Mouse (Mus musculus) embryonic facial prominence, embryonic 14.5 days (tissue): ENCODE measurements around the gene Mcu. TPM values are rescaled to one million over a fixed set of nuclear protein-coding genes. Genes with fewer than 3 reads are reported as not detected.
A peak's percentile ranks its signal among the peaks of the same experiment; 100 is the strongest.

Experiments used
- ATAC-seq: fragments of 200-750 bp; cut with Nextera tagmentation; 2 replicates; pipeline ENCODE4 v1.8.0; 2017; ENCODE audit warnings: low read depth, moderate number of reproducible peaks, moderate TSS enrichment
- DNase-seq: peaks from one replicate; pipeline ENCODE4 v3.0.0-alpha.2; 2015; ENCODE audit warnings: low spot score
- H3K27ac ChIP-seq: fragments of 300-500 bp; sonication (generic); replicated peaks from 2 replicates; pipeline ENCODE4 v1.5.1; 2014; ENCODE audit warnings: low read depth, mild to moderate bottlenecking, low read length, moderate library complexity
- H3K27me3 ChIP-seq: fragments of 300-500 bp; sonication (generic); replicated peaks from 2 replicates; pipeline ENCODE4 v1.6.1; 2014; ENCODE audit warnings: low read length; ENCODE audit not compliant: control insufficient read depth, insufficient read depth
- H3K36me3 ChIP-seq: fragments of 300-500 bp; sonication (generic); 2 replicates; pipeline ENCODE4 v1.6.1; 2014; ENCODE audit warnings: low read length, mixed read lengths; ENCODE audit not compliant: control insufficient read depth, insufficient read depth
- H3K4me1 ChIP-seq: fragments of 300-500 bp; sonication (generic); 2 replicates; pipeline ENCODE4 v1.6.1; 2014; ENCODE audit warnings: antibody characterized with exemption, low read length; ENCODE audit not compliant: control insufficient read depth, insufficient read depth
- H3K4me2 ChIP-seq: fragments of 300-500 bp; sonication (generic); 2 replicates; pipeline ENCODE4 v1.6.1; 2014; ENCODE audit warnings: low read depth, mild to moderate bottlenecking, low read length, moderate library complexity, mixed read lengths
- H3K4me3 ChIP-seq: fragments of 300-500 bp; sonication (generic); 2 replicates; pipeline ENCODE4 v1.5.1; 2014; ENCODE audit warnings: low read depth, mild to moderate bottlenecking, low read length
- H3K9ac ChIP-seq: fragments of 300-500 bp; sonication (generic); 2 replicates; pipeline ENCODE4 v1.6.1; 2014; ENCODE audit warnings: low read depth, mild to moderate bottlenecking, low read length, moderate library complexity, mixed read lengths
- H3K9me3 ChIP-seq: fragments of 300-500 bp; sonication (generic); 2 replicates; pipeline ENCODE4 v1.6.1; 2016; ENCODE audit warnings: low read length; ENCODE audit not compliant: control insufficient read depth
- WGBS: fragments of 180-500 bp; shearing (Covaris S2); extraction: QIAGEN DNeasy Blood & Tissue Kit; methylation state at CpG from one replicate; pipeline ENCODE4 v1.1.7; 2014; 5-methylcytosine and 5-hydroxymethylcytosine counted together
- polyA plus RNA-seq: library from polyadenylated mRNA; unstranded; fragments of >200 nt; fragmentation: Nextera tagmentation; extraction: Ambion mirVana; gene quantifications from 2 replicates; pipeline ENCODE4 v1.2.1, GENCODE M21; 2014

The Mcu gene
- polyA plus RNA-seq, 1 experiment from 2014 or later: 48.1 TPM

DNA sequence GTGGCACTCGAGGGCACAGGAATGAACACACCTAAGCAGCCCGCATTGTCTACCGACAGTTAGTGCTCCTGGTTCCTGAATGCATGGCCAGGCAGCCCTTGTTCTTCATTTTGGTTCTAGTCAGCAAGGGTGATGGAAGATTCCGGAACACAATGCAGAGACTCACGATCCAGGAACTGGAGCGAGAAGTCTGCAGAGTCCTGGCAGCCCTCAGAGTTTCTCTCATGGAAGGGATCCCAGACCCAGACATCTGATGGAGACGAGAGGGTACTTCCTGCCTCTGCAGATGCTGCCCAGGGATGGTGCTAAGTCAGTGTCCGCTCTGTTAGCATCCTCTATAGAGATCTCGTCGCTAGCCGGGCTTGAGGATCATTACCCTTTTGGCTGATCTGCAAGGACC lies 75.0 kb downstream of the Mcu start:
- H3K4me1 ChIP-seq: peaks cover 18% of the 10 kb centered on the region
- DNase-seq (no peak), ATAC-seq (no peak)
- peaks cover 7% of the 10 kb centered on the region for H3K9me3 ChIP-seq
- H3K4me3 ChIP-seq: no peak overlapping the region
- H3K36me3 ChIP-seq: peaks cover 4% of the 10 kb centered on the region
- no peaks in the 10 kb centered on the region for H3K27me3 ChIP-seq
- H3K4me2 ChIP-seq: no peak overlapping the region
- H3K27ac ChIP-seq: no peak overlapping the region
- H3K9ac ChIP-seq: no peak overlapping the region
- 91% methylated on average over 11 of the region's 11 CpGs for WGBS

DNA sequence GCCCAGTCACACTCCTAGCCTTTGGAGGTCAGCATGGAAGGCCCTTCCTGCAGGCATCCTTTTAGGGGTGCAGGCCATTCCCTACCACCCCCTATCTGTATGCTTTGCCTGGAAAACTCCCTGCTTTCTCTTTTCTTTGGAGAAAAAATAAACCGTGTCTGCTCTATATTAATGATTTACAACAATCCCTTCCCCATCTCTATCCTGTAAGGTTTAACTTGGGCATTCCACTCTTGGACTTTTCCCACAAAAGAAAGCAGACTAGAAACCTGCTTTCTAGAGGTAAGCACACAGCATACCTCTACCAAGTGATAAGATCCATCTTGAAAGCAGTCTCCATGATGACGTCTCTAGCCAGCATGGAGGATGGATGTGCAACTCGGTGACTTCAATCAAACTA lies 75.9 kb downstream of the Mcu start:
- H3K4me3 ChIP-seq: no peak overlapping the region
- H3K9me3 ChIP-seq: no peaks in the 10 kb centered on the region
- peaks cover 18% of the 10 kb centered on the region for H3K4me1 ChIP-seq
- DNase-seq (no peak), ATAC-seq (no peak)
- WGBS: 88% methylated on average over 3 of the region's 3 CpGs
- no peaks in the 10 kb centered on the region for H3K36me3 ChIP-seq
- H3K4me2 ChIP-seq: no peak overlapping the region
- H3K9ac ChIP-seq: no peak overlapping the region
- H3K27me3 ChIP-seq: no peaks in the 10 kb centered on the region
- no peak overlapping the region for H3K27ac ChIP-seq

DNA sequence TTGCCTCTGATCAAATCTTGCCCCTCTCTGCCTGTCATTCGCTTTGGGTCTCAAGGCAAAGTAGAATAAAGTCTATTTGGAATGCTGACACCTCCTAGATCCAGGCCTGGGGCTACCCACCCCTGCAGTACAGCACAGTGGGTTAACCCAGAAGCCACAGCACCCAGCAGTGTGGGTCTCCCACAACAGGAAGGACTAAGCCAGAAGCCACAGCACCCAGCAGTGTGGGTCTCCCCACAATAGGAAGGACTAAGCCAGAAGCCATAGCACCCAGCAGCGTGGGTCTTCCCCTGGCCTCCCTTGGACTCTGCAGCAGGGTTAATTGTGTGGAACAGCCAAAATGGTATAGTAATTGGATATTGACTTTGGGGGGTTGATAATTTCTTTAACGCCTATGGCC lies 76.4 kb downstream of the Mcu start:
- peaks cover 18% of the 10 kb centered on the region for H3K4me1 ChIP-seq
- peak overlapping the region; percentile 73 for H3K4me2 ChIP-seq
- H3K27ac ChIP-seq: peak overlapping the region; percentile 33; the same call in 1 of the 2 replicates
- no peak for DNase-seq
- no peak for ATAC-seq
- H3K4me3 ChIP-seq: no peak overlapping the region
- no peak overlapping the region for H3K9ac ChIP-seq
- WGBS: 75% methylated on average over 3 of the region's 3 CpGs
- H3K9me3 ChIP-seq: no peaks in the 10 kb centered on the region
- no peaks in the 10 kb centered on the region for H3K27me3 ChIP-seq
- no peaks in the 10 kb centered on the region for H3K36me3 ChIP-seq

- Histone ChIP-seq H3K27me3 (no peaks in the 10 kb centered on the region), H3K36me3 (no peaks in the 10 kb centered on the region), H3K4me3 (peak overlapping the region; percentile 37), H3K4me1 (peaks cover 18% of the 10 kb centered on the region), H3K9ac (peak overlapping the region; percentile 54), H3K4me2 (peak overlapping the region; percentile 73), H3K27ac (no peak overlapping the region), H3K9me3 (no peaks in the 10 kb centered on the region)
- DNase-seq: peak; percentile 82
- WGBS: 2% methylated on average over 12 of the region's 12 CpGs
- peak; percentile 67 for ATAC-seq
These were observed 77.0 kb downstream of the Mcu start for GRCm38 (mm10) chr10:59539533-59539875.

DNA sequence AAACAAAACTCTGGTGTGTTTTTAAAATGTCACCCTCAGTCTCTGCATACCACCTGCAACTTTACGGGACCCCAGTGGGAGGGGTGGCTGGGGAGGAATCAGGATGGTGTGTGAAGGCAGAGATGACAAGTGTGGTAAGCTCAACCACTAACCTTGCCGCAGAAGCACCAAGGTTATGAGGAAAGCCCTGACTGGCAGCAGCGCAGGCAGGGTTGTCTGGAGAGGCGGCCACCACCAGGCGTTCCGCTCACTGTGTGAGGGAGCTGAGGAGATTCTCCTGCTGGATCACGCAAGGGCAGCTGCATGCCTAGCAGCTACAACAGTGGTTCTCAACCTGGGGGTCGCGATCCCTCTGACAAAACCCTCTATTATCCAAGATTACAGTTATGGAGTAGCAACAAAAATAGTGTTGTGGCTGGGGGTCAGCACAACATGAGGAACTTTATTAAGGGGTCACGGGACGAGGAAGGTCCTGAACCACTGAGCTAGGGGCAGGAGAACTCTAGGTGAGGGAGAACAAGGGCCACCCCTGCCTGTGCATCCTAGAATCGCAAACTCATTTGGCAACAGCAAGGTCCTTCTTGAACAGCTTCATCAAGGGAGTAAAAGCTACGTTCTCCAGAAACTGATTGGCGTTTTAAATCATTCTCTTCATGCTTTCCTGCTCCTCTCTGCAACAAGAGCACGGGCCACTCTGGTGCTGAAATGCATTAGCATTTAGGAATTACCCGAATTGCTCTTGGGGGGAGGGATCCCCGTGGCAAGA lies 77.5 kb downstream of the Mcu start:
- no peak overlapping the region for H3K27ac ChIP-seq
- peak; percentile 13 for DNase-seq
- ATAC-seq: peak; percentile 68; the same call in 1 of the 2 replicates
- no peaks in the 10 kb centered on the region for H3K36me3 ChIP-seq
- WGBS: 29% methylated on average over 17 of the region's 17 CpGs
- H3K4me3 ChIP-seq: peak overlapping the region; percentile 37
- peak overlapping the region; percentile 54 for H3K9ac ChIP-seq
- H3K9me3 ChIP-seq: no peaks in the 10 kb centered on the region
- no peaks in the 10 kb centered on the region for H3K27me3 ChIP-seq
- H3K4me1 ChIP-seq: peaks cover 18% of the 10 kb centered on the region
- peak overlapping the region; percentile 73 for H3K4me2 ChIP-seq

DNA sequence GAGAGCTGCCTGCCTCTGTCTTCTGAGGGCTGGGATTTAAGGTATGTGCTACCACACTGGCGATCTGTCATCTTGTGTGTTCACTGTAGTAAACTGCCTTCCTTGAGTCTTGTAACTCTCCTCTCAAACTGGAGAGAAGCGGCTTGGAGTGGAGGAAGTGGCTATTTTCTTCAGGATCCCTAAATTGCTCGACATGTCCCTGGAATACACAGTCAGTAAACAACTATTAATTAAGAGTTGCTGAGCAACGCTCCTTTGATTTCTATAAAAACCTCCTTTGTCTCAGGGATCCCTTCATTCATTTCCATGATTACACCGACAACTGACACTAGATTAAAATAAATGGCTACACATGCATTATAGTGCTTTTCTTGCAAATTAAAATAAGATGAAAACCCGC lies 78.4 kb downstream of the Mcu start:
- Histone ChIP-seq H3K4me3 (no peak overlapping the region), H3K9me3 (no peaks in the 10 kb centered on the region), H3K4me2 (no peak overlapping the region), H3K27ac (no peak overlapping the region), H3K27me3 (no peaks in the 10 kb centered on the region), H3K4me1 (peaks cover 18% of the 10 kb centered on the region), H3K36me3 (no peaks in the 10 kb centered on the region), H3K9ac (no peak overlapping the region)
- WGBS: 80% methylated on average over 6 of the region's 6 CpGs
- no peak for DNase-seq
- ATAC-seq: no peak

- DNase-seq: no peak
- H3K4me1 ChIP-seq: peaks cover 18% of the 10 kb centered on the region
- 68% methylated on average over 6 of the region's 6 CpGs for WGBS
These were observed 78.9 kb downstream of the Mcu start for GRCm38 (mm10) chr10:59537579-59537978.

DNA sequence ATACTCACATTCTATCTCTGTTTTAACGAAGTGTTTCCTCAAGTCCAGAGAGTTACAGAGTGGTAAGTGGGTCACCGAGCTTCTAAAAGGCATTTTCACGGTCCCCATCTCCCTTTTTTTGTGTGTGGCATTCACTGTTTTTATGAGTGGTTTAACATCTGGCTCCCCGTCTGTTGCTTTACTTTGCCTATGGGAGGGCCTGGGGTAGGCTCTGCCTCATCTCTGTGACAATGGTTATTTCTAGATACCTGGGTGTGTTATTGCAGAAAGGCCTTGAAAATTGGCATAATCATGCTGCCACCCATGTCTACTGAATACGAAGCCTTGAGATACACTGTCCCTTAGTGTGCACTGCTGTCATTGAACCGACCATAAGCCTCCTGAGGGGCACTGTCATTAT lies 84.2 kb downstream of the Mcu start:
- ATAC-seq (no peak), DNase-seq (no peak)
- Histone ChIP-seq H3K4me2 (no peak overlapping the region), H3K9me3 (no peaks in the 10 kb centered on the region), H3K4me1 (no peaks in the 10 kb centered on the region), H3K36me3 (no peaks in the 10 kb centered on the region), H3K27me3 (no peaks in the 10 kb centered on the region), H3K4me3 (no peak overlapping the region), H3K9ac (no peak overlapping the region), H3K27ac (no peak overlapping the region)
- 95% methylated on average over 6 of the region's 6 CpGs for WGBS

More at GRCm38 (mm10) chr10:59537579-59537978, 78.9 kb downstream of the Mcu start:
- ATAC-seq: no peak
- no peaks in the 10 kb centered on the region for H3K27me3 ChIP-seq
- no peaks in the 10 kb centered on the region for H3K36me3 ChIP-seq
- H3K9me3 ChIP-seq: no peaks in the 10 kb centered on the region
- no peak overlapping the region for H3K4me3 ChIP-seq
- H3K27ac ChIP-seq: no peak overlapping the region
- H3K4me2 ChIP-seq: no peak overlapping the region
- H3K9ac ChIP-seq: no peak overlapping the region

DNA sequence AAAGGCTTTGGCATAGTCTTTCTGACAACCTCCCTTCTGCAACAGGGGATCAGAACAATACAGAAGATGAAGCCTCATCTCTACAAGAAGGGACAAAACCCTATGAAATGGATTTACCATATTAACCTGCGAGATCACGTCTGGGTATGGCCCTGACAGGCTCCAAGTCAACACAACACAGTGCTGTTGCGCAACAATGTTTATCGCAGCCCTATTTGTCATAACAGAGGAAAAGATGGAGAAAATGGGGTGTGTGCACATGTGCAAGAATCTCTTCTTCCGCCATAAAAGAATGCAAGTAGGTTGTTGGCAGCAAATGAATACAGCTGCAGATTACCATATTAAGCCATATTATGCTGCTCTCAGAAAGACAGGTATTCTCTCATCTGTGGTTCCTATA lies 88.7 kb downstream of the Mcu start:
- Histone ChIP-seq H3K9ac (no peak overlapping the region), H3K36me3 (no peaks in the 10 kb centered on the region), H3K9me3 (no peaks in the 10 kb centered on the region), H3K4me1 (no peaks in the 10 kb centered on the region), H3K27ac (no peak overlapping the region), H3K27me3 (no peaks in the 10 kb centered on the region), H3K4me2 (no peak overlapping the region), H3K4me3 (no peak overlapping the region)
- WGBS: 90% methylated on average over 5 of the region's 5 CpGs
- ATAC-seq (no peak), DNase-seq (no peak)
